Mouse (Mus musculus): ENCODE measurements around the gene Macf1.

DNA sequence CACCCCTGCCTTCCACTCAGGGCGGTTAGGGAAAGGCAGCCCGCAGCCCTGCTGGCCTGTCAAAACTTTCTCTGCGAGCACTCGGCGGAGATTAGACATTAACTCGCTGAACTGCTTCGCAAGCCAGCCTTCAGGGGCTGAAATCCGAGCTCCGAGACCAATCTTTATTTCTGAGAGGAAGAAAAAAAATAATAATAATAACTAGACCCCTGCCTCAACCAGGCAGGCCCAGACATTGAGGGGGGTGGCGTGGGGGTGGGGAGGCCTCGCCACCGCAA lies 20.5 kb downstream of the Macf1 start:
- TF ChIP-seq FLI1 (IDR thresholded peaks at IDR 0.05; ENCODE audit: low read length) (no peak), GATA1 (IDR thresholded peaks at IDR 0.05; ENCODE audit: borderline replicate concordance, low read length) (no peak)

Data from megakaryocyte, embryonic 14.5 days (primary cell).